Mouse (Mus musculus): ENCODE results near the gene Ksr2.

The Ksr2 gene

GRCm38 (mm10) chr5:117523010-117523409, 109.2 kb downstream of the Ksr2 start:
- no peak for DNase-seq (ENCODE audit: low spot score in 2 of 2)

DNA sequence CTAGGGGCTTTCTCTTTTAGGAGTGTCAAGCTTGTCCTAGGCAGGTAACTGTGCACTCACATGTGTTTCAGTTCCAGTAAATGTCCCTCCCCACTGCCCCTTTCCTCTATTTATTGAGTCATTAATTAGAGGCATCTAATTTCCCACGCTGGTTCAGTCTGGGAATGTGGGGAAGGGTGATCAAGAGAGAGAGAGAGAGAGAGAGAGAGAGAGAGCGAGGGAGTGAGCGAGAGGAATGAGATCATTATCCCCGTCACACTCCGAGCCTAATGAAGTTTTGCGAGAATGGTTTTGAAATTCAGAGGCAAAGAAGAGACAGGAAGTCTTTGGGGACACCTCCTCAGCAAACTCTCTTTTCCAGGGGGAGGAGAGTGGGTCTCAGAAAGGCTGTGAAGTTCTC, 117.2 kb downstream of the Ksr2 start:
- DNase-seq (ENCODE audit: low spot score in 2 of 2), result no peak

DNA sequence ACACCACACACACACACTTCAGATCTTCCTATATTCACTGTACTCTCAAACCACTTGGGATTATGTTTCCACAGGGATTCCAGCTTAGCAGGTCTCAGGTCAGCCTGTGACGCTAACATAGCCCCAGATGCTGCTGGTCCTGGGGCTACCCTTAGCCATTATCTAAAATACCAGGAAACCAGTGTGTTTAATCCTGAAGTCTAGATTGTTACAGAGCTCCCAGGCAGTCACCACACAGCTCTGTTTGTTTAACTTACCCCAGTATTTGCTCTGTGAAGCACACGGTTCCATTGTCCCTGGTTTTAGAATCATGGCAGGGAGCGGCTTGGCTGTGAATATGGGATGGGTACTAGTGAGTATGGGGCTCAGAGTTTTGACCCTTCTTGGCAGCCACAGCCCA, 125.4 kb downstream of the Ksr2 start:
- no peak for DNase-seq (ENCODE audit: low spot score in 2 of 2)

- DNase-seq (ENCODE audit: low spot score in 2 of 2), result no peak
Measured at GRCm38 (mm10) chr5:117541654-117542053, 127.9 kb downstream of the Ksr2 start.

DNA sequence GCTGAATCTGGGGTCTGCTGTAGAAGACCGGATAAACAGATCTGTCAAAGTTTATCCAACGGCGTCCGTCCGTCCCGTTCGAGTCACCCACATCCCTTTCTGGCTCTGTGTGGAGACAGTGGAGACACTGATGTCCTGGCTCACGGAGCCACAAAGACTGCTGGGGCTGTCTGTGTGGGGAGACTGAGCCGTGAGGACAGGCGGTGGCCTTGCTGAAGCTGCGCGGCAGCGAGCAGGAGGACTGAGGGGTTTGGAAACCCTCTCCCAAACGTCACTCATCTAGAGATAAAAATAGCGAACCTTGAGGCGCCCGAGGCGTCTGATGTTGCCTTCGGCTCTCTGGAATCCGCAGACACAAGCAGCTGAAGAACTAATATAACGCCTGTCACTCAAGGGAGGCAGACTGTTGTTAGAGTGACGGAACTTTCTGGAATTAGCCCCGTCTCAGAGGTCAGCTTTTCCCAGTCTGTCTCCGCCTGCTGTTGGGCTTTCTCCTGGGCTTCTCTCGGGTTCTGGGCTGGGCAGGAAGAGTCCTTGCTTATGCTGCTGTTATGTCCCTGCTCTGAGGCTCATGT, 133.0 kb downstream of the Ksr2 start:
- no peak for DNase-seq (ENCODE audit: low spot score in 2 of 2)

DNA sequence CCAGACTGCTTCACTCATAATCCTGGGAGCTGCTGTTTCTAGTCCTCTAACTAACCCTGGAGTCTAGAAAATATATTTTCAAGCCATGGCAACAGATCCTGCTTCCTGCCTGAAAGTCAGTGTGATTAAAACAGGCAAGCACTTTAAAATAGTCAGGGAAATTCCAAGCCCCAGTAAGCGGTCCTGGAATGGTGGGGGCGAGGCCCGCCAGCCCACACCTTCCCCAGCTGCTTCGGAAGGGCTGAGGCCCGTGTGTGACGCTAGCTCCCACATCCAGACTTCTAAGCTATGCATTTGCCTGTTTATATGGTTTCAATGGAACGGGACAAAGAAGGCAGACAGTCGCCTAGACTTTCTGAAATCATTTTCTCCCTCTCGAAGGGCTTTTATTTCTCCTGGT, 137.2 kb downstream of the Ksr2 start:
- peak; percentile 30 to 48 for DNase-seq (ENCODE audit: low spot score in 2 of 2)

- no peak for DNase-seq (ENCODE audit: low spot score in 2 of 2)
Measured at GRCm38 (mm10) chr5:117552096-117552495, 138.3 kb downstream of the Ksr2 start.

DNA sequence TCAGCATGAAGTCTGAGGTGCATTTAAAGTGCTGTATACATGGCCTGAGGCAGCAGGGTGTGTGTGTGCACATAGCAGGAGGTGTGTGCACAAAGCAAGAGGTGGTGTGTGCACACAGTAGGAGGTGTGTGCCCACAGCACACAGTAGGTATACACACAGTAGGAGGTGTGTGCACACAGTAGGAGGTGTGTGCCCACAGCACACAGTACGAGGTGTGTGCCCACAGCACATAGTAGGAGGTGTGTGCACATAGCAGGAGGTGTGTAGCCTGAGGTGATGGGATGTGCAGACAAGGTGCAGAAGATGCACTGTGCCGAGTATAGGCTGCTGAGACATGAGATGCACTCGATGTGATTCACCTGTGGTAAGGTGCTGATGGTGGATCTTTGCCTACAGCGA, 140.7 kb downstream of the Ksr2 start:
- no peak for DNase-seq (ENCODE audit: low spot score in 2 of 2)

- no peak for DNase-seq (ENCODE audit: low spot score in 2 of 2)
Measured at GRCm38 (mm10) chr5:117556570-117556969, 142.8 kb downstream of the Ksr2 start.

- DNase-seq (ENCODE audit: low spot score in 2 of 2), result no peak
Measured at GRCm38 (mm10) chr5:117561080-117561479, 147.3 kb downstream of the Ksr2 start.

GRCm38 (mm10) chr5:117566051-117566665, 152.4 kb downstream of the Ksr2 start:
- DNase-seq (ENCODE audit: low spot score in 2 of 2), result no peak

- DNase-seq (ENCODE audit: low spot score in 2 of 2), result no peak
Measured at GRCm38 (mm10) chr5:117569190-117569795, 155.5 kb downstream of the Ksr2 start.

- no peak for DNase-seq (ENCODE audit: low spot score in 2 of 2)
Measured at GRCm38 (mm10) chr5:117572428-117572827, 158.6 kb downstream of the Ksr2 start.

- peak; percentile 45 to 46 for DNase-seq (ENCODE audit: low spot score in 2 of 2)
Measured at GRCm38 (mm10) chr5:117574894-117575293, 161.1 kb downstream of the Ksr2 start.

DNA sequence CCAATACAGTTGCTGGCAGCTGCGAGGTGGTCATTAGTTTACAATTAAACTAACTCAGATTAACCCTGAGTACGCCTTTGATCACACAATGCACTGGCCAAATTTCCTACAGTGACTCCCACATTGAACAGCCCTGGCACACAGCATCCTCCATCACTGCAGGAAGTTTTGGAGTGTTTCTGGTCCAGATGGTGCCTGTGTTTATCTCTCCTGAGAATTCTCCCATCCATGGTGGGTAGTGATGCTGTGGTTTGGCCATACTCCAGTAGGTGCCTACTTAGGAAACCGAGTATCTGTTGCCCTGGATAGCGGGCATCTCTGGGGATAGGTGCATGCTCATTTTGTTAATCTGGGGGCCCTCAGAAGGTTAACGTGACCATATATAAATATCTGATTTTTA, 163.8 kb downstream of the Ksr2 start:
- DNase-seq (ENCODE audit: low spot score in 2 of 2), result peak in 1 of 2 experiments; percentile 18

DNA sequence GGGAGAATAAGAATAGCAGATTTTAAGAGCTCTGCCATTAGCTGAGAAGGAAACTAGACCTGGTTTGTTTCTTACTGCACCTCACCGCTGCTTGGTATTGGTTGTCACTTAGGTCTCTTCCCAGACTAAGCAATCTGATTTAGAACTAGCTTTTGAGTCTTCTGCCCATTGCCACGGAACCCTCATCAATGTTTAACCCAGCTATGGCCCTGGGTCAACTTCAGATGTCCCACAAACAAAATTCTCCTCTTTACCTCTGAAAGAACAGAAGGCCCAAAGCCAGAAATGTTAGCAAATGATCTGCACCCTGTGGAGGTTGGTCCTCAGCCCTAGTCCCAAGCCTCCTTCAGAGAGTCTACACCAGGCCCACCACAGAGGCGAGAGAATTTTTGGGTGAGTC, 167.9 kb downstream of the Ksr2 start:
- no peak for DNase-seq (ENCODE audit: low spot score in 2 of 2)

- DNase-seq (ENCODE audit: low spot score in 2 of 2), result no peak
Measured at GRCm38 (mm10) chr5:117584428-117584827, 170.6 kb downstream of the Ksr2 start.

DNA sequence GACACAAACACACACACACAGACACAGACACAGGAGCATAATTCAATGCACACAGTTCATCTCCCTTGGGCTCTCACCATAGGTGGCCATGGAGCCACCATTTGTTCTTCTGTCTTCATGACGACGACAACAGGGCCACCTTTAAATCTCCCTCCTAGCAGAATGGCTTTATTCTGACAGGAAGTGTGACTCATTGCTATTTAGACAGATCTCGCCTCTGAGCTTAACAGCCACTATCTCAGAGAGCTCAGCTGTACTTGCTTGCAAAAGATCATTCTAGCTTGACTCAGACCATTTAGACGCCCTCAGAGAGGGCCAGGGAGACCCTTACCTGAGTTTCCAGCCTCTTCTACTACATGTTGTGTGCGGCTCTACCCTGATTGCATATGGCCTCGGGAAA, 175.5 kb downstream of the Ksr2 start:
- DNase-seq (ENCODE audit: low spot score in 2 of 2), result no peak

DNA sequence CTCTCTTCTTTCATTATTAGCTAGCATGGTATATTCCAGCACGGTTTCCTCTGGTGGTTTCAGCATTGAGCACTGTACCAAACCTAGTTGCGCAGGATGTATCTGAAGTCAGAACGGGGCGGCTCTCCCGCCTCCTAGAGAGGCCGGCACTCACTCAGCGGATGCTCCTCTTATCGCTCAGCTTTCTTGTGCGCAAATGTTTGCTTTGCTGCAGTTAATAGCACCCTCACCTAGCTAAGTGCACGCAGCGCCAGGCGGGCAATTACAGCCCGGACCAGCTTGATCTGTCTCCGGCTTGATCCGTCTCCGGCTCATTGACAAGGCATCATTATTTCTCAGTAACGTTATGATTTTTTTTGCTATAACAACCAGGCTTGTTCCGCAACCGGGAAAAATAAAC, 179.5 kb downstream of the Ksr2 start:
- no peak for DNase-seq (ENCODE audit: low spot score in 2 of 2)

DNA sequence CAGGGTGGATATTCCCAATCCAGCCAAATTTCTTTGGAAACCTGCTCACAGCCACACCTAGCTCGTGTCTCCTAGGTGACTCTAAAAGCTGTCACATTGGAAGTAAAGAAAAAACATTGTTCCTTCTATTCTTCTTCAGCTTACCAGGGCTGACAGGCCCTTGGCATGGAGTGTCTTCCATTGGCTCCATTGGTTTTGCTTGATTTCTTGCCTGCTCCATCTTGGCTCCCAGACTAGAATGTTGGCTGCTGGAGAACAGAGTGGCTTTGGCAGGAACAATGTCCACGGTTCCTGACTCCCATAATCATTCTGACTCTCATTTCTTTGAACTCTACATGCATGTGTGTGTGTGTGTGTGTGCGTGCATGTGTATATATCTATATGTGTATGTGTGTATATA, 183.0 kb downstream of the Ksr2 start:
- no peak for DNase-seq (ENCODE audit: low spot score in 2 of 2)

GRCm38 (mm10) chr5:117602026-117602425, 188.2 kb downstream of the Ksr2 start:
- DNase-seq (ENCODE audit: low spot score in 2 of 2), result no peak

DNA sequence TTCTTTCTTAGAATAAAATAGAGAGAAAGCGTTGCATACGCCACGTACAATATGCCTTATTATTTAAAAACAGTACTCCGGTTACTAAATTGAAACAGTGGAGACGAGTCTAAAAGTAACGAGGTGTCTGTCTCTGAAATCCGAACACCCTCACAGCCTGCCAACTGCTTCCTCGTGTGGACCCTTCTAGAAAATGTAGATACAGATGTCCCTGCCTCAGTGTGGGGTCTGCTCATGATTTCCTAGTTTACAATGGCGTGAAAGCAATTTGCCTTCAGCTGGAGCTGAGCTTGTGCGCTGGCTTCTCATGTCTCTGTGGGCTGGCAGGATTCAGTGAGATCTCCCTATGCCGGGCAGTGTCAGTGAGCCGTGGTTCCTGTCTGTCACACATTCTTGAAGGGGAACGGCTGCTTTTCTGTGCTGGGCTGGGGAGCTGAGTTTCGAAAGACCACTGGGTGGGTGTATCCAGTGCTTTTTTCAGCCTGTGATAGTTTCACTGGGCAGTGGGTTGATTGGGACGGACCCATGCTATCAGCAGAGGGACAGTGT, 194.0 kb downstream of the Ksr2 start:
- no peak for DNase-seq (ENCODE audit: low spot score in 2 of 2)

GRCm38 (mm10) chr5:117614331-117615024, 200.7 kb downstream of the Ksr2 start:
- peak in 1 of 2 experiments; percentile 22 for DNase-seq (ENCODE audit: low spot score in 2 of 2)

Data from right cerebral cortex, postnatal 36 days (tissue).